20 mouse cellular contexts compared by ENCODE assay signal in genomic region chr9:75210269-75210668, GRCm38 (mm10). TPM values are rescaled to one million over a fixed set of nuclear protein-coding genes. Genes with fewer than 3 reads are reported as not detected.
DNase-seq lines count a peak whose midpoint lies in the region; ATAC-seq and TF ChIP-seq lines count a peak whose summit lies in the region.
"Had no signal": no experiment of that assay in that cellular context is flagged by ENCODE, and none has a peak within 500 bp of the region (broad histone marks: within the 10 kb centered on the region; RNA-seq: fewer than 3 reads in every experiment).

No protein-coding gene starts in this region.

- H3K4me2 ChIP-seq in intestine, postnatal 0 days (replicated peaks; ENCODE audit: low read depth) = no peak overlapping the region
- no peak overlapping the region for H3K4me2 ChIP-seq in intestine, embryonic 15.5 days (replicated peaks)
- H3K4me2 ChIP-seq in hindbrain, embryonic 12.5 days (replicated peaks) = no peak overlapping the region
- H3K4me2 ChIP-seq: embryonic facial prominence, embryonic 15.5 days; lung, embryonic 15.5 days; neural tube, embryonic 13.5 days had no signal

- peak; percentile 51 for TF ChIP-seq CTCF in intestine, postnatal 0 days (IDR thresholded peaks at IDR 0.05; ENCODE audit: low read depth)
- TF ChIP-seq CTCF in lung, adult 2 months (IDR thresholded peaks at IDR 0.05; ENCODE audit: insufficient read depth, low read length) = no peak

- H3K4me3 ChIP-seq in intestine, postnatal 0 days (ENCODE audit: low read depth, low read length) = no peak overlapping the region
- no peak overlapping the region for H3K4me3 ChIP-seq in intestine, embryonic 15.5 days (replicated peaks)
- H3K4me3 ChIP-seq in lung, adult 2 months (replicated peaks; ENCODE audit: extremely low read depth, low read depth, low read length) = no peak overlapping the region
- no peak overlapping the region for H3K4me3 ChIP-seq in hindbrain, embryonic 12.5 days
- H3K4me3 ChIP-seq: embryonic facial prominence, embryonic 15.5 days; forebrain, embryonic 10.5 days; heart, embryonic 10.5 days; lung, embryonic 15.5 days; neural tube, embryonic 13.5 days had no signal

- H3K27ac ChIP-seq in intestine, postnatal 0 days (ENCODE audit: low read depth, low read length) = no peak overlapping the region
- H3K27ac ChIP-seq in intestine, embryonic 15.5 days = no peak overlapping the region
- no peak overlapping the region for H3K27ac ChIP-seq in hindbrain, embryonic 12.5 days
- H3K27ac ChIP-seq: embryonic facial prominence, embryonic 15.5 days; forebrain, embryonic 10.5 days; heart, embryonic 10.5 days; hindbrain, postnatal 0 days; lung, embryonic 15.5 days; neural tube, embryonic 13.5 days had no signal

- no peaks in the 10 kb centered on the region for H3K4me1 ChIP-seq in intestine, postnatal 0 days (replicated peaks; ENCODE audit: control insufficient read depth, insufficient read depth, low read length)
- no peaks in the 10 kb centered on the region for H3K4me1 ChIP-seq in intestine, embryonic 15.5 days (replicated peaks)
- H3K4me1 ChIP-seq in lung, adult 2 months (ENCODE audit: control insufficient read depth, insufficient read depth, low read length) = no peaks in the 10 kb centered on the region
- no peaks in the 10 kb centered on the region for H3K4me1 ChIP-seq in hindbrain, embryonic 12.5 days
- H3K4me1 ChIP-seq: forebrain, embryonic 10.5 days; lung, embryonic 15.5 days; neural tube, embryonic 13.5 days had no signal

- TF ChIP-seq POLR2A in lung, adult 2 months (IDR thresholded peaks at IDR 0.05; ENCODE audit: borderline replicate concordance, extremely low read depth, low read depth, low read length) = no peak

- H3K36me3 ChIP-seq in intestine, postnatal 0 days (ENCODE audit: control insufficient read depth, insufficient read depth) = peaks cover 3% of the 10 kb centered on the region
- H3K36me3 ChIP-seq in intestine, embryonic 15.5 days = peaks cover 4% of the 10 kb centered on the region; the same call in 1 of the 2 replicates
- peaks cover 49% of the 10 kb centered on the region for H3K36me3 ChIP-seq in hindbrain, embryonic 12.5 days

- DNase-seq in CD4-positive, CD25-positive, alpha-beta regulatory T cell, adult 2 months (ENCODE audit: low read depth, low spot score) = peak; percentile 11
- DNase-seq in lung, postnatal 36 days = peak; percentile 47
- DNase-seq in lung, adult 2 months = no peak
- DNase-seq in thymus, postnatal 25 days = no peak
- DNase-seq: cerebellum, adult 11 months; cerebellum, postnatal 25 days; gastrocnemius, postnatal 36 days; heart, postnatal 36 days; kidney, adult 2 months; thymus, postnatal 14 days had no signal

- no peak overlapping the region for H3K9ac ChIP-seq in intestine, postnatal 0 days (ENCODE audit: low read depth, low read length)
- H3K9ac ChIP-seq in intestine, embryonic 15.5 days = no peak overlapping the region
- H3K9ac ChIP-seq in hindbrain, embryonic 12.5 days = no peak overlapping the region
- H3K9ac ChIP-seq: embryonic facial prominence, embryonic 15.5 days; lung, embryonic 15.5 days; neural tube, embryonic 13.5 days had no signal

- no peaks in the 10 kb centered on the region for H3K9me3 ChIP-seq in intestine, postnatal 0 days (ENCODE audit: control insufficient read depth)
- no peaks in the 10 kb centered on the region for H3K9me3 ChIP-seq in intestine, embryonic 15.5 days
- no peaks in the 10 kb centered on the region for H3K9me3 ChIP-seq in hindbrain, embryonic 12.5 days (replicated peaks)
- H3K9me3 ChIP-seq: embryonic facial prominence, embryonic 15.5 days; forebrain, embryonic 10.5 days; heart, embryonic 10.5 days; lung, embryonic 15.5 days; neural tube, embryonic 13.5 days had no signal

- WGBS in intestine, postnatal 0 days = 87% methylated on average over 2 of the region's 2 CpGs
- WGBS in intestine, embryonic 15.5 days = 77% methylated on average over 2 of the region's 2 CpGs
- 80% methylated on average over 2 of the region's 2 CpGs for WGBS in lung, adult 2 months
- WGBS in hindbrain, embryonic 12.5 days = 55% methylated on average over 2 of the region's 2 CpGs

- no peak for ATAC-seq in CD4-positive, CD25-positive, alpha-beta regulatory T cell, adult 4 months
- ATAC-seq in intestine, postnatal 0 days = no peak
- ATAC-seq in intestine, embryonic 15.5 days = no peak
- ATAC-seq in hindbrain, embryonic 12.5 days (ENCODE audit: low FRiP score) = no peak
- ATAC-seq: hindbrain, postnatal 0 days had no signal

- H3K27me3 ChIP-seq in intestine, postnatal 0 days (replicated peaks; ENCODE audit: control insufficient read depth, insufficient read depth, low read length) = no peaks in the 10 kb centered on the region
- H3K27me3 ChIP-seq in intestine, embryonic 15.5 days (replicated peaks) = no peaks in the 10 kb centered on the region
- no peaks in the 10 kb centered on the region for H3K27me3 ChIP-seq in hindbrain, embryonic 12.5 days
- H3K27me3 ChIP-seq: embryonic facial prominence, embryonic 15.5 days; lung, embryonic 15.5 days; neural tube, embryonic 13.5 days had no signal

RNA-seq across cellular contexts. Expression of gene Myo5c, which starts 21.6 kb away (rescaled TPM):
- 1 to 10 TPM in 1 of 2 experiments, not detected in 1; 1.1 TPM for polyA plus RNA-seq in CD4-positive, CD25-positive, alpha-beta regulatory T cell, adult 4 months (2017; shearing (Covaris generic))
- polyA plus RNA-seq in intestine, postnatal 0 days (2015; fragmentation: Nextera tagmentation; extraction: Ambion mirVana) = 1.5 and 1.9 TPM in 2 replicates
- 5.5 and 7.3 TPM in 2 replicates for polyA plus RNA-seq in intestine, embryonic 15.5 days (2015; fragmentation: Nextera tagmentation; extraction: Ambion mirVana)
- polyA plus RNA-seq in lung, adult 2 months (2012; rRNA removed) = 44.8 and 53.2 TPM in 2 replicates
- polyA plus RNA-seq in hindbrain, embryonic 12.5 days (2016; fragmentation: Nextera tagmentation; extraction: Ambion mirVana) = 0.65 and 1.8 TPM in 2 replicates

Comparison
In these comparisons a context has a peak if more than half of its experiments do, and no peak if none do; other contexts are left out.
1. DNase-seq: peak in CD4-positive, CD25-positive, alpha-beta regulatory T cell, adult 2 months (single experiment) and lung, postnatal 36 days (single experiment); none in lung, adult 2 months (single experiment) and thymus, postnatal 25 days (single experiment).